Mouse (Mus musculus): ENCODE measurements around the gene Zik1. TPM values are rescaled to one million over a fixed set of nuclear protein-coding genes. Genes with fewer than 3 reads are reported as not detected.

Gene Zik1
- polyA plus RNA-seq (2014; fragmentation: Illumina TruSeq; extraction: RNeasy Lipid Tissue Mini Kit (QIAGEN cat#74804); ENCODE audit: low read depth, low replicate concordance): 1.0 TPM

GRCm38 (mm10) chr7:10494786-10495521, at the start of gene Zik1:
Zik1 (minus strand) TSS chr7:10495394.

GRCm38 (mm10) chr7:10443031-10443430, 52.2 kb downstream of the Zik1 start, which contains the start of gene Vmn1r67:
Vmn1r67 (plus strand) TSS chr7:10443331.

Other genes starting within 250 kb of the Zik1 start
- gene Vmn1r66, start 217.4 kb downstream of the Zik1 start, polyA plus RNA-seq (2014; fragmentation: Illumina TruSeq; extraction: RNeasy Lipid Tissue Mini Kit (QIAGEN cat#74804); ENCODE audit: low read depth, low replicate concordance): not detected
- gene Vmn1r67, start 52.1 kb downstream of the Zik1 start, polyA plus RNA-seq (2014; fragmentation: Illumina TruSeq; extraction: RNeasy Lipid Tissue Mini Kit (QIAGEN cat#74804); ENCODE audit: low read depth, low replicate concordance): not detected
- not detected for gene Vmn1r68, start 63.1 kb upstream of the Zik1 start, polyA plus RNA-seq (2014; fragmentation: Illumina TruSeq; extraction: RNeasy Lipid Tissue Mini Kit (QIAGEN cat#74804); ENCODE audit: low read depth, low replicate concordance)
- not detected for gene Vmn1r69, start 118.3 kb upstream of the Zik1 start, polyA plus RNA-seq (2014; fragmentation: Illumina TruSeq; extraction: RNeasy Lipid Tissue Mini Kit (QIAGEN cat#74804); ENCODE audit: low read depth, low replicate concordance)
- gene Vmn1r70, start 136.1 kb upstream of the Zik1 start, polyA plus RNA-seq (2014; fragmentation: Illumina TruSeq; extraction: RNeasy Lipid Tissue Mini Kit (QIAGEN cat#74804); ENCODE audit: low read depth, low replicate concordance): not detected
- not detected for gene Nlrp4b, start 192.4 kb upstream of the Zik1 start, polyA plus RNA-seq (2014; fragmentation: Illumina TruSeq; extraction: RNeasy Lipid Tissue Mini Kit (QIAGEN cat#74804); ENCODE audit: low read depth, low replicate concordance)

Measured in heart, adult 10 weeks (tissue).